Mouse (Mus musculus): ENCODE data around the gene Kcnn3. TPM values are rescaled to one million over a fixed set of nuclear protein-coding genes. Genes with fewer than 3 reads are reported as not detected.

Kcnn3 gene
- polyA plus RNA-seq, 1 experiment from 2014 or later = 3.8 TPM

- Histone ChIP-seq H3K36me3 (ENCODE audit: control insufficient read depth, insufficient read depth, low read length) (no peaks in the 10 kb centered on the region), H3K4me3 (ENCODE audit: low read length) (no peak overlapping the region), H3K27me3 (replicated peaks; ENCODE audit: control insufficient read depth, insufficient read depth, low read length) (no peaks in the 10 kb centered on the region), H3K27ac (ENCODE audit: low read length) (no peak overlapping the region), H3K4me1 (ENCODE audit: control insufficient read depth, insufficient read depth, low read length) (peaks cover 6% of the 10 kb centered on the region; the same call in 1 of the 2 replicates), H3K9me3 (ENCODE audit: control insufficient read depth, low read length) (no peaks in the 10 kb centered on the region), H3K9ac (ENCODE audit: low read depth, low read length) (no peak overlapping the region), H3K4me2 (ENCODE audit: low read depth, low read length) (no peak overlapping the region)
- 37% methylated on average over 7 of the region's 7 CpGs for WGBS
- no peak for ATAC-seq
These were observed 49.9 kb downstream of the Kcnn3 start for GRCm38 (mm10) chr3:89569707-89570324.

- no peak for ATAC-seq
- no peaks in the 10 kb centered on the region for H3K27me3 ChIP-seq (replicated peaks; ENCODE audit: control insufficient read depth, insufficient read depth, low read length)
- no peak overlapping the region for H3K27ac ChIP-seq (ENCODE audit: low read length)
- H3K4me2 ChIP-seq (ENCODE audit: low read depth, low read length) = no peak overlapping the region
- H3K4me1 ChIP-seq (ENCODE audit: control insufficient read depth, insufficient read depth, low read length) = peaks cover 6% of the 10 kb centered on the region; the same call in 1 of the 2 replicates
- WGBS = 31% methylated on average over 3 of the region's 3 CpGs
- no peak overlapping the region for H3K9ac ChIP-seq (ENCODE audit: low read depth, low read length)
- H3K4me3 ChIP-seq (ENCODE audit: low read length) = no peak overlapping the region
- no peaks in the 10 kb centered on the region for H3K36me3 ChIP-seq (ENCODE audit: control insufficient read depth, insufficient read depth, low read length)
- no peaks in the 10 kb centered on the region for H3K9me3 ChIP-seq (ENCODE audit: control insufficient read depth, low read length)
These were observed 50.4 kb downstream of the Kcnn3 start for GRCm38 (mm10) chr3:89570362-89570761.

GRCm38 (mm10) chr3:89574260-89574659, 54.3 kb downstream of the Kcnn3 start:
- H3K4me2 ChIP-seq (ENCODE audit: low read depth, low read length) = no peak overlapping the region
- no peaks in the 10 kb centered on the region for H3K36me3 ChIP-seq (ENCODE audit: control insufficient read depth, insufficient read depth, low read length)
- H3K27ac ChIP-seq (ENCODE audit: low read length) = no peak overlapping the region
- H3K9ac ChIP-seq (ENCODE audit: low read depth, low read length) = no peak overlapping the region
- peak; percentile 42; the same call in 1 of the 2 replicates for ATAC-seq
- 64% methylated on average over 2 of the region's 2 CpGs for WGBS
- H3K4me1 ChIP-seq (ENCODE audit: control insufficient read depth, insufficient read depth, low read length) = peaks cover 3% of the 10 kb centered on the region; the same call in 1 of the 2 replicates
- H3K4me3 ChIP-seq (ENCODE audit: low read length) = no peak overlapping the region
- no peaks in the 10 kb centered on the region for H3K27me3 ChIP-seq (replicated peaks; ENCODE audit: control insufficient read depth, insufficient read depth, low read length)
- H3K9me3 ChIP-seq (ENCODE audit: control insufficient read depth, low read length) = no peaks in the 10 kb centered on the region

- no peak overlapping the region for H3K4me3 ChIP-seq (ENCODE audit: low read length)
- H3K27ac ChIP-seq (ENCODE audit: low read length) = no peak overlapping the region
- no peaks in the 10 kb centered on the region for H3K36me3 ChIP-seq (ENCODE audit: control insufficient read depth, insufficient read depth, low read length)
- no peak for ATAC-seq
- no peak overlapping the region for H3K4me2 ChIP-seq (ENCODE audit: low read depth, low read length)
- 88% methylated on average over 6 of the region's 6 CpGs for WGBS
- no peak overlapping the region for H3K9ac ChIP-seq (ENCODE audit: low read depth, low read length)
- H3K9me3 ChIP-seq (ENCODE audit: control insufficient read depth, low read length) = no peaks in the 10 kb centered on the region
- H3K4me1 ChIP-seq (ENCODE audit: control insufficient read depth, insufficient read depth, low read length) = no peaks in the 10 kb centered on the region
- no peaks in the 10 kb centered on the region for H3K27me3 ChIP-seq (replicated peaks; ENCODE audit: control insufficient read depth, insufficient read depth, low read length)
These were observed 56.4 kb downstream of the Kcnn3 start for GRCm38 (mm10) chr3:89576381-89576780.

GRCm38 (mm10) chr3:89577154-89577553, 57.2 kb downstream of the Kcnn3 start:
- H3K36me3 ChIP-seq (ENCODE audit: control insufficient read depth, insufficient read depth, low read length) = no peaks in the 10 kb centered on the region
- H3K4me2 ChIP-seq (ENCODE audit: low read depth, low read length) = no peak overlapping the region
- WGBS = 83% methylated on average over 5 of the region's 5 CpGs
- no peak for ATAC-seq
- H3K9ac ChIP-seq (ENCODE audit: low read depth, low read length) = no peak overlapping the region
- H3K9me3 ChIP-seq (ENCODE audit: control insufficient read depth, low read length) = no peaks in the 10 kb centered on the region
- no peak overlapping the region for H3K27ac ChIP-seq (ENCODE audit: low read length)
- no peak overlapping the region for H3K4me3 ChIP-seq (ENCODE audit: low read length)
- H3K27me3 ChIP-seq (replicated peaks; ENCODE audit: control insufficient read depth, insufficient read depth, low read length) = no peaks in the 10 kb centered on the region
- no peaks in the 10 kb centered on the region for H3K4me1 ChIP-seq (ENCODE audit: control insufficient read depth, insufficient read depth, low read length)

GRCm38 (mm10) chr3:89578083-89578482, 58.1 kb downstream of the Kcnn3 start:
- Histone ChIP-seq H3K4me1 (ENCODE audit: control insufficient read depth, insufficient read depth, low read length) (no peaks in the 10 kb centered on the region), H3K9me3 (ENCODE audit: control insufficient read depth, low read length) (no peaks in the 10 kb centered on the region), H3K9ac (ENCODE audit: low read depth, low read length) (no peak overlapping the region), H3K27ac (ENCODE audit: low read length) (no peak overlapping the region), H3K4me2 (ENCODE audit: low read depth, low read length) (no peak overlapping the region), H3K4me3 (ENCODE audit: low read length) (no peak overlapping the region), H3K36me3 (ENCODE audit: control insufficient read depth, insufficient read depth, low read length) (no peaks in the 10 kb centered on the region), H3K27me3 (replicated peaks; ENCODE audit: control insufficient read depth, insufficient read depth, low read length) (no peaks in the 10 kb centered on the region)
- WGBS = 80% methylated on average over 4 of the region's 4 CpGs
- no peak for ATAC-seq

- Histone ChIP-seq H3K9ac (ENCODE audit: low read depth, low read length) (no peak overlapping the region), H3K27me3 (replicated peaks; ENCODE audit: control insufficient read depth, insufficient read depth, low read length) (no peaks in the 10 kb centered on the region), H3K4me1 (ENCODE audit: control insufficient read depth, insufficient read depth, low read length) (no peaks in the 10 kb centered on the region), H3K36me3 (ENCODE audit: control insufficient read depth, insufficient read depth, low read length) (no peaks in the 10 kb centered on the region), H3K4me2 (ENCODE audit: low read depth, low read length) (no peak overlapping the region), H3K9me3 (ENCODE audit: control insufficient read depth, low read length) (no peaks in the 10 kb centered on the region), H3K4me3 (ENCODE audit: low read length) (no peak overlapping the region), H3K27ac (ENCODE audit: low read length) (no peak overlapping the region)
- 58% methylated on average over 10 of the region's 10 CpGs for WGBS
- ATAC-seq = no peak
These were observed 58.8 kb downstream of the Kcnn3 start for GRCm38 (mm10) chr3:89578803-89579202.

- WGBS = 63% methylated on average over 4 of the region's 4 CpGs
- H3K9ac ChIP-seq (ENCODE audit: low read depth, low read length) = no peak overlapping the region
- no peaks in the 10 kb centered on the region for H3K4me1 ChIP-seq (ENCODE audit: control insufficient read depth, insufficient read depth, low read length)
- H3K4me2 ChIP-seq (ENCODE audit: low read depth, low read length) = no peak overlapping the region
- no peaks in the 10 kb centered on the region for H3K9me3 ChIP-seq (ENCODE audit: control insufficient read depth, low read length)
- no peak overlapping the region for H3K4me3 ChIP-seq (ENCODE audit: low read length)
- ATAC-seq = no peak
- no peaks in the 10 kb centered on the region for H3K36me3 ChIP-seq (ENCODE audit: control insufficient read depth, insufficient read depth, low read length)
- H3K27me3 ChIP-seq (replicated peaks; ENCODE audit: control insufficient read depth, insufficient read depth, low read length) = no peaks in the 10 kb centered on the region
- no peak overlapping the region for H3K27ac ChIP-seq (ENCODE audit: low read length)
These were observed 64.3 kb downstream of the Kcnn3 start for GRCm38 (mm10) chr3:89584254-89584653.

GRCm38 (mm10) chr3:89588436-89588835, 68.5 kb downstream of the Kcnn3 start:
- Histone ChIP-seq H3K4me2 (ENCODE audit: low read depth, low read length) (no peak overlapping the region), H3K27me3 (replicated peaks; ENCODE audit: control insufficient read depth, insufficient read depth, low read length) (no peaks in the 10 kb centered on the region), H3K9me3 (ENCODE audit: control insufficient read depth, low read length) (no peaks in the 10 kb centered on the region), H3K4me3 (ENCODE audit: low read length) (no peak overlapping the region), H3K4me1 (ENCODE audit: control insufficient read depth, insufficient read depth, low read length) (no peaks in the 10 kb centered on the region), H3K27ac (ENCODE audit: low read length) (no peak overlapping the region), H3K36me3 (ENCODE audit: control insufficient read depth, insufficient read depth, low read length) (no peaks in the 10 kb centered on the region), H3K9ac (ENCODE audit: low read depth, low read length) (no peak overlapping the region)
- WGBS = 74% methylated on average over 11 of the region's 11 CpGs
- no peak for ATAC-seq

- Histone ChIP-seq H3K9ac (ENCODE audit: low read depth, low read length) (no peak overlapping the region), H3K27me3 (replicated peaks; ENCODE audit: control insufficient read depth, insufficient read depth, low read length) (no peaks in the 10 kb centered on the region), H3K27ac (ENCODE audit: low read length) (no peak overlapping the region), H3K4me3 (ENCODE audit: low read length) (no peak overlapping the region), H3K36me3 (ENCODE audit: control insufficient read depth, insufficient read depth, low read length) (no peaks in the 10 kb centered on the region), H3K4me1 (ENCODE audit: control insufficient read depth, insufficient read depth, low read length) (no peaks in the 10 kb centered on the region), H3K4me2 (ENCODE audit: low read depth, low read length) (no peak overlapping the region), H3K9me3 (ENCODE audit: control insufficient read depth, low read length) (no peaks in the 10 kb centered on the region)
- 63% methylated on average over 3 of the region's 3 CpGs for WGBS
- no peak for ATAC-seq
These were observed 69.4 kb downstream of the Kcnn3 start for GRCm38 (mm10) chr3:89589321-89589720.

Data from intestine, embryonic 16.5 days (tissue).